In genomic region chr5:24813946-24814345, GRCm38 (mm10) we compare ENCODE assay signal across 16 mouse cellular contexts. TPM values are rescaled to one million over a fixed set of nuclear protein-coding genes. Genes with fewer than 3 reads are reported as not detected.
DNase-seq lines count a peak whose midpoint lies in the region; ATAC-seq and TF ChIP-seq lines count a peak whose summit lies in the region.
"Had no signal": no experiment of that assay in that cellular context is flagged by ENCODE, and none has a peak within 500 bp of the region (broad histone marks: within the 10 kb centered on the region; RNA-seq: fewer than 3 reads in every experiment).

No protein-coding gene starts in this region.

- no peak overlapping the region for H3K4me3 ChIP-seq in kidney, embryonic 16.5 days (ENCODE audit: low read length)
- no peak overlapping the region for H3K4me3 ChIP-seq in neural tube, embryonic 15.5 days (replicated peaks)
- no peak overlapping the region for H3K4me3 ChIP-seq in intestine, postnatal 0 days (ENCODE audit: low read depth, low read length)
- H3K4me3 ChIP-seq in midbrain, embryonic 15.5 days, result no peak overlapping the region
- no peak overlapping the region for H3K4me3 ChIP-seq in forebrain, embryonic 13.5 days
- H3K4me3 ChIP-seq: limb, embryonic 13.5 days; midbrain, embryonic 12.5 days had no signal

- peaks cover 23% of the 10 kb centered on the region for H3K4me1 ChIP-seq in kidney, embryonic 16.5 days (ENCODE audit: insufficient read depth, low read length)
- peaks cover 11% of the 10 kb centered on the region for H3K4me1 ChIP-seq in neural tube, embryonic 15.5 days
- H3K4me1 ChIP-seq in intestine, postnatal 0 days (replicated peaks; ENCODE audit: control insufficient read depth, insufficient read depth, low read length), result no peaks in the 10 kb centered on the region
- H3K4me1 ChIP-seq in midbrain, embryonic 15.5 days, result no peaks in the 10 kb centered on the region
- H3K4me1 ChIP-seq in forebrain, embryonic 13.5 days, result 0 out of 2 replicates have a peak, but pooled peaks cover 3% of the 10 kb centered on the region
- H3K4me1 ChIP-seq: midbrain, embryonic 12.5 days had no signal

- no peak overlapping the region for H3K9ac ChIP-seq in kidney, embryonic 16.5 days (replicated peaks; ENCODE audit: low read length)
- H3K9ac ChIP-seq in neural tube, embryonic 15.5 days (replicated peaks), result no peak overlapping the region
- no peak overlapping the region for H3K9ac ChIP-seq in intestine, postnatal 0 days (ENCODE audit: low read depth, low read length)
- no peak overlapping the region for H3K9ac ChIP-seq in midbrain, embryonic 15.5 days
- H3K9ac ChIP-seq in forebrain, embryonic 13.5 days, result no peak overlapping the region
- H3K9ac ChIP-seq: limb, embryonic 13.5 days; midbrain, embryonic 12.5 days had no signal

- H3K27me3 ChIP-seq in kidney, embryonic 16.5 days (ENCODE audit: insufficient read depth, low read length), result no peaks in the 10 kb centered on the region
- H3K27me3 ChIP-seq in neural tube, embryonic 15.5 days (replicated peaks), result no peaks in the 10 kb centered on the region
- H3K27me3 ChIP-seq in intestine, postnatal 0 days (replicated peaks; ENCODE audit: control insufficient read depth, insufficient read depth, low read length), result no peaks in the 10 kb centered on the region
- no peaks in the 10 kb centered on the region for H3K27me3 ChIP-seq in midbrain, embryonic 15.5 days (replicated peaks)
- H3K27me3 ChIP-seq in forebrain, embryonic 13.5 days, result no peaks in the 10 kb centered on the region
- H3K27me3 ChIP-seq: CH12.LX; limb, embryonic 13.5 days; midbrain, embryonic 12.5 days had no signal

- H3K9me3 ChIP-seq in kidney, embryonic 16.5 days (ENCODE audit: low read length), result no peaks in the 10 kb centered on the region
- no peaks in the 10 kb centered on the region for H3K9me3 ChIP-seq in neural tube, embryonic 15.5 days (replicated peaks)
- H3K9me3 ChIP-seq in intestine, postnatal 0 days (ENCODE audit: control insufficient read depth), result no peaks in the 10 kb centered on the region
- no peaks in the 10 kb centered on the region for H3K9me3 ChIP-seq in midbrain, embryonic 15.5 days
- no peaks in the 10 kb centered on the region for H3K9me3 ChIP-seq in forebrain, embryonic 13.5 days (replicated peaks)
- H3K9me3 ChIP-seq: limb, embryonic 13.5 days; midbrain, embryonic 12.5 days had no signal

- DNase-seq in kidney, postnatal 25 days, result no peak
- DNase-seq in neural tube, embryonic 10.5 days (ENCODE audit: extremely low spot score, low spot score), result no peak
- DNase-seq: cerebellum, adult 9-11 months; gastrocnemius, postnatal 25 days; layer of hippocampus, postnatal 36 days; right cerebral cortex, postnatal 25 days had no signal

- TF ChIP-seq CTCF in intestine, postnatal 0 days (IDR thresholded peaks at IDR 0.05; ENCODE audit: low read depth), result no peak

- peaks cover 50% of the 10 kb centered on the region for H3K36me3 ChIP-seq in kidney, embryonic 16.5 days (ENCODE audit: insufficient read depth, low read length)
- H3K36me3 ChIP-seq in neural tube, embryonic 15.5 days, result peaks cover 58% of the 10 kb centered on the region
- peaks cover 69% of the 10 kb centered on the region for H3K36me3 ChIP-seq in intestine, postnatal 0 days (ENCODE audit: control insufficient read depth, insufficient read depth)
- peaks cover 35% of the 10 kb centered on the region; the same call in 1 of the 2 replicates for H3K36me3 ChIP-seq in midbrain, embryonic 15.5 days (replicated peaks)
- H3K36me3 ChIP-seq in forebrain, embryonic 13.5 days (ENCODE audit: poor library complexity, severe bottlenecking), result peaks cover 70% of the 10 kb centered on the region

- H3K27ac ChIP-seq in kidney, embryonic 16.5 days (ENCODE audit: low read length), result peak overlapping the region; percentile 68
- H3K27ac ChIP-seq in neural tube, embryonic 15.5 days (replicated peaks), result 0 out of 2 replicates have a peak overlapping the region, but pooled peaks have one; percentile 7
- peak overlapping the region; percentile 16; the same call in 1 of the 2 replicates for H3K27ac ChIP-seq in intestine, postnatal 0 days (ENCODE audit: low read depth, low read length)
- no peak overlapping the region for H3K27ac ChIP-seq in midbrain, embryonic 15.5 days
- H3K27ac ChIP-seq in forebrain, embryonic 13.5 days, result no peak overlapping the region
- H3K27ac ChIP-seq: limb, embryonic 13.5 days; midbrain, embryonic 12.5 days had no signal

- H3K4me2 ChIP-seq in kidney, embryonic 16.5 days (replicated peaks; ENCODE audit: low read depth, low read length), result no peak overlapping the region
- no peak overlapping the region for H3K4me2 ChIP-seq in neural tube, embryonic 15.5 days
- no peak overlapping the region for H3K4me2 ChIP-seq in intestine, postnatal 0 days (replicated peaks; ENCODE audit: low read depth)
- H3K4me2 ChIP-seq in midbrain, embryonic 15.5 days, result no peak overlapping the region
- H3K4me2 ChIP-seq in forebrain, embryonic 13.5 days, result no peak overlapping the region
- H3K4me2 ChIP-seq: limb, embryonic 13.5 days; midbrain, embryonic 12.5 days had no signal

- 45% methylated on average over 3 of the region's 3 CpGs for WGBS in kidney, embryonic 16.5 days
- WGBS in neural tube, embryonic 15.5 days, result 49% methylated on average over 3 of the region's 3 CpGs
- WGBS in intestine, postnatal 0 days, result 61% methylated on average over 3 of the region's 3 CpGs
- 91% methylated on average over 3 of the region's 3 CpGs for WGBS in midbrain, embryonic 15.5 days
- 93% methylated on average over 3 of the region's 3 CpGs for WGBS in forebrain, embryonic 13.5 days

- ATAC-seq in kidney, embryonic 16.5 days (ENCODE audit: low FRiP score, low TSS enrichment), result no peak; the same call in 1 of the 2 replicates
- no peak for ATAC-seq in neural tube, embryonic 15.5 days (ENCODE audit: low FRiP score)
- ATAC-seq in intestine, postnatal 0 days, result no peak
- no peak for ATAC-seq in midbrain, embryonic 15.5 days (replicated peaks)
- ATAC-seq in forebrain, embryonic 13.5 days, result no peak
- ATAC-seq: forebrain, embryonic 16.5 days had no signal

RNA-seq across cellular contexts. Expression of gene Rheb, which starts 28.5 kb away (rescaled TPM):
- polyA plus RNA-seq in kidney, embryonic 16.5 days (2015; fragmentation: Nextera tagmentation; extraction: Ambion mirVana), result 208 and 209 TPM in 2 replicates
- 230 and 258 TPM in 2 replicates for polyA plus RNA-seq in neural tube, embryonic 15.5 days (2015; fragmentation: Nextera tagmentation; extraction: Ambion mirVana)
- 147 and 151 TPM in 2 replicates for polyA plus RNA-seq in intestine, postnatal 0 days (2015; fragmentation: Nextera tagmentation; extraction: Ambion mirVana)
- polyA plus RNA-seq in midbrain, embryonic 15.5 days (2015; fragmentation: Nextera tagmentation; extraction: Ambion mirVana), result 209 and 228 TPM in 2 replicates
- polyA plus RNA-seq in forebrain, embryonic 13.5 days (2015; fragmentation: Nextera tagmentation; extraction: Ambion mirVana), result 232 and 237 TPM in 2 replicates

RNA-seq across cellular contexts. Expression of gene Crygn, which starts 56.1 kb away (rescaled TPM):
- 1.5 and 3.9 TPM in 2 replicates for polyA plus RNA-seq in kidney, embryonic 16.5 days (2015; fragmentation: Nextera tagmentation; extraction: Ambion mirVana)
- 1.5 and 2.0 TPM in 2 replicates for polyA plus RNA-seq in neural tube, embryonic 15.5 days (2015; fragmentation: Nextera tagmentation; extraction: Ambion mirVana)
- 7.3 and 8.1 TPM in 2 replicates for polyA plus RNA-seq in intestine, postnatal 0 days (2015; fragmentation: Nextera tagmentation; extraction: Ambion mirVana)
- polyA plus RNA-seq in midbrain, embryonic 15.5 days (2015; fragmentation: Nextera tagmentation; extraction: Ambion mirVana), result 1.7 and 2.5 TPM in 2 replicates
- not detected in 2 replicates for polyA plus RNA-seq in forebrain, embryonic 13.5 days (2015; fragmentation: Nextera tagmentation; extraction: Ambion mirVana)
- polyA plus RNA-seq: embryonic facial prominence, embryonic 14.5 days; forebrain, embryonic 16.5 days; midbrain, embryonic 12.5 days had no signal

Comparison
In these comparisons a context has a peak if more than half of its experiments do, and no peak if none do; other contexts are left out.
1. H3K27ac ChIP-seq: peak in kidney, embryonic 16.5 days (single experiment), neural tube, embryonic 15.5 days (single experiment) and intestine, postnatal 0 days (single experiment); none in midbrain, embryonic 15.5 days (single experiment) and forebrain, embryonic 13.5 days (single experiment).